Mouse (Mus musculus): ENCODE measurements around the gene E2f2.

Gene E2f2

GRCm38 (mm10) chr4:136172011-136172541 lies at the start of gene E2f2:
Gene E2f2, plus strand, starts transcription at chr4:136172394.
- WGBS, result under 1% methylated on average over 35 of the region's 35 CpGs

GRCm38 (mm10) chr4:136123111-136123791 lies 48.9 kb upstream of the E2f2 start:
- WGBS, result 55% methylated on average over 8 of the region's 8 CpGs

GRCm38 (mm10) chr4:136123792-136124161 lies 48.4 kb upstream of the E2f2 start:
- WGBS, result 87% methylated on average over 3 of the region's 3 CpGs

- WGBS, result 96% methylated on average over 4 of the region's 4 CpGs
Measured at GRCm38 (mm10) chr4:136124581-136124980, 47.6 kb upstream of the E2f2 start.

GRCm38 (mm10) chr4:136125458-136125857 lies 46.7 kb upstream of the E2f2 start:
- WGBS, result 84% methylated on average over 11 of the region's 11 CpGs

- 91% methylated on average over 5 of the region's 5 CpGs for WGBS
Measured at GRCm38 (mm10) chr4:136126019-136126418, 46.2 kb upstream of the E2f2 start.

- WGBS, result 79% methylated on average over 13 of the region's 13 CpGs
Measured at GRCm38 (mm10) chr4:136127670-136128069, 44.5 kb upstream of the E2f2 start.

GRCm38 (mm10) chr4:136129842-136130241 lies 42.4 kb upstream of the E2f2 start:
- 100% methylated on average over 1 of the region's 1 CpGs for WGBS

GRCm38 (mm10) chr4:136133801-136134200 lies 38.4 kb upstream of the E2f2 start:
- 48% methylated on average over 9 of the region's 9 CpGs for WGBS

- WGBS, result 5% methylated on average over 15 of the region's 15 CpGs
Measured at GRCm38 (mm10) chr4:136134418-136134977, 37.7 kb upstream of the E2f2 start.

GRCm38 (mm10) chr4:136134978-136135873 lies 37.0 kb upstream of the E2f2 start:
- WGBS, result 9% methylated on average over 50 of the region's 50 CpGs

GRCm38 (mm10) chr4:136135874-136136728 lies 36.1 kb upstream of the E2f2 start:
- 58% methylated on average over 9 of the region's 9 CpGs for WGBS

- 64% methylated on average over 17 of the region's 17 CpGs for WGBS
Measured at GRCm38 (mm10) chr4:136139326-136140110, 32.7 kb upstream of the E2f2 start.

- WGBS, result 17% methylated on average over 31 of the region's 31 CpGs
Measured at GRCm38 (mm10) chr4:136140327-136141250, 31.6 kb upstream of the E2f2 start.

GRCm38 (mm10) chr4:136142267-136143192 lies 29.7 kb upstream of the E2f2 start:
- 35% methylated on average over 17 of the region's 17 CpGs for WGBS

GRCm38 (mm10) chr4:136143193-136143976 lies 28.8 kb upstream of the E2f2 start, which contains the start of gene Id3:
Gene Id3, plus strand, starts transcription at chr4:136143497.
- 3% methylated on average over 39 of the region's 39 CpGs for WGBS

- 1% methylated on average over 50 of the region's 50 CpGs for WGBS
Measured at GRCm38 (mm10) chr4:136144126-136144926, 27.9 kb upstream of the E2f2 start.

Measured in cerebral cortex, adult 2 months (tissue).